Mouse (Mus musculus) olfactory bulb, adult 2 months (tissue): ENCODE measurements around the gene Klhl3. TPM values are rescaled to one million over a fixed set of nuclear protein-coding genes. Genes with fewer than 3 reads are reported as not detected.
A peak's percentile ranks its signal among the peaks of the same experiment; 100 is the strongest.

Experiments used
- H3K27ac ChIP-seq: fragments of 200-500 bp; 2 replicates; pipeline ENCODE4 v1.5.1; 2012; ENCODE audit warnings: low read depth, low read length; ENCODE audit not compliant: insufficient read depth
- H3K4me1 ChIP-seq: fragments of 200-500 bp; 2 replicates; pipeline ENCODE4 v1.6.1; 2012; ENCODE audit warnings: low read length; ENCODE audit not compliant: control insufficient read depth, insufficient read depth
- H3K4me3 ChIP-seq: fragments of 200-500 bp; 2 replicates; pipeline ENCODE4 v1.5.1; 2012; ENCODE audit warnings: mild to moderate bottlenecking, low read depth, low read length, moderate library complexity; ENCODE audit not compliant: insufficient read depth
- CTCF ChIP-seq: fragments of 200-500 bp; IDR thresholded peaks from 2 replicates; pipeline ENCODE4 v1.5.1; 2012; ENCODE audit warnings: low read depth, mild to moderate bottlenecking, low read length, moderate library complexity; ENCODE audit not compliant: insufficient read depth
- POLR2A ChIP-seq: fragments of 200-500 bp; IDR thresholded peaks from 2 replicates; pipeline ENCODE4 v1.6.1; 2012; ENCODE audit warnings: mild to moderate bottlenecking, low read depth, low read length, moderate library complexity; ENCODE audit not compliant: insufficient read depth
- WGBS: fragments of 180-500 bp; shearing (Covaris S2); methylation state at CpG from one replicate; pipeline ENCODE4 v1.1.7; 2018; 5-methylcytosine and 5-hydroxymethylcytosine counted together
- polyA plus RNA-seq: library from polyadenylated mRNA; stranded (reverse); fragments of >200 nt; gene quantifications from 2 replicates; pipeline ENCODE4 v1.2.4, GENCODE M21; 2012; ENCODE audit warnings: low replicate concordance; ENCODE audit not compliant: missing spikeins, insufficient read depth, insufficient read length

The Klhl3 gene
- polyA plus RNA-seq, 1 experiment = not detected

DNA sequence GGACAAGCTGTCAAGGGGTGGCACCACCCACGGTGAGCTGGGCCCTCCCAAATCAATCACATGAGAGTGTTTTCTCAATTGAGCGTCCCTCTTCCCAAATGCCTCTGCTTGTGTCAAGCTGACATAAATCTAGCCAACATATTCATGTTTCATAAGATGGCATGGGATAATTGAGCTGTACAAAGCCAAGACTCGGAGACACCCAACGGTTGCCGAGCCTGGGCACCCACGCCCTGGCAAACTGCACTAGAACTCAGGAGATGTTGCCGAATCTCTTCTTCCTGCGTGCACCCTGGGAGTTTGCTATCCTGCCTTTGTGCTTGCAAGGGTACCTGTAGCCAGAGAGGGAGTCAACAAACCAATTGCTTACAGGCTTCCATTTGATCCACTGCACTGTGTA is 70.1 kb downstream of the Klhl3 start:
- 87% methylated on average over 8 of the region's 8 CpGs for WGBS
- Histone ChIP-seq H3K4me1 (no peaks in the 10 kb centered on the region), H3K4me3 (no peak overlapping the region), H3K27ac (no peak overlapping the region)
- TF ChIP-seq POLR2A (no peak), CTCF (no peak)

- TF ChIP-seq CTCF (no peak), POLR2A (no peak)
- Histone ChIP-seq H3K27ac (no peak overlapping the region), H3K4me3 (no peak overlapping the region), H3K4me1 (peaks cover 5% of the 10 kb centered on the region)
- whole genome bisulfite sequencing = 86% methylated on average over 10 of the region's 10 CpGs
Observed at GRCm38 (mm10) chr13:58040112-58040511, 73.3 kb downstream of the Klhl3 start.

GRCm38 (mm10) chr13:58037506-58037905 is 75.9 kb downstream of the Klhl3 start:
- Histone ChIP-seq H3K4me1 (peaks cover 5% of the 10 kb centered on the region), H3K27ac (no peak overlapping the region), H3K4me3 (no peak overlapping the region)
- WGBS = 77% methylated on average over 8 of the region's 8 CpGs
- TF ChIP-seq POLR2A (no peak), CTCF (no peak)

DNA sequence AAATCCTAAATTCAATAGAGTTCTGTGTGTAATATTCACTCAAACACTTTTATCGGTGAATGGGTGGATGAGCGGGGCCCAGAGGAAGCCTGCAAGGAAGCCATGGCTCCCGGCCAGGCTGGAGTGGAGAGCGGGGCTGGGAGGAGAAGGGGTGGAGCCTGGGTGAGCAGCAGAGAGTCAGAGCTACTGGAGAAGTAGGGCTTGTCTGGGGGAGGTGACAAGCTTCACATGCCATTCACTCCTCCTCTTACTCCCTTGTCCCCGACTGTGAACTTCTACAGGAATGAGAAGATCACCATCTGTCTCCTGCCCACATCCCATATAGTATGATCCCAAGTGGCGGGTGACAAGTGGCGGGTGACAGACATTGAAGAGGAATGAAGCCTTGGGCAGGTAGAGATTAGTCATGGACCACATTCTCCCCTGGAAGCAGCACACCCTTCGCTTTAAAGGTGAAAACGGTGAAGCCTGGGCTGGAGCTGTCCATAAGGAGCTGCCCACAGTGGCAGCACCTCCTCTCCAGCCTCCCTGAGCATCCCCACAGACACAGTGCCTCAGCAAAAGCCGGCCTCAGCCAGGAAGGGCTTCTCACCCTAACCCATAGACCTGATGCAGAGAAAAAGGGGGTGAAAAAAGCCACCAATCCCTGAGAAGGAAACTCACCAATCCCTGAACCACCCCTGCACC is 77.8 kb downstream of the Klhl3 start:
- Histone ChIP-seq H3K27ac (no peak overlapping the region), H3K4me3 (no peak overlapping the region), H3K4me1 (peaks cover 5% of the 10 kb centered on the region)
- TF ChIP-seq CTCF = no peak
- TF ChIP-seq POLR2A = no peak
- 55% methylated on average over 10 of the region's 10 CpGs for WGBS

GRCm38 (mm10) chr13:58034985-58035384 is 78.4 kb downstream of the Klhl3 start:
- 92% methylated on average over 3 of the region's 3 CpGs for WGBS
- Histone ChIP-seq H3K27ac (no peak overlapping the region), H3K4me1 (peaks cover 5% of the 10 kb centered on the region), H3K4me3 (no peak overlapping the region)
- no peak for TF ChIP-seq POLR2A
- no peak for TF ChIP-seq CTCF

- WGBS = 83% methylated on average over 6 of the region's 6 CpGs
- Histone ChIP-seq H3K27ac (no peak overlapping the region), H3K4me3 (no peak overlapping the region), H3K4me1 (peaks cover 5% of the 10 kb centered on the region)
- TF ChIP-seq CTCF = no peak
- TF ChIP-seq POLR2A = no peak
Observed at GRCm38 (mm10) chr13:58034507-58034906, 78.9 kb downstream of the Klhl3 start.

GRCm38 (mm10) chr13:58031755-58032154 is 81.6 kb downstream of the Klhl3 start:
- H3K27ac ChIP-seq = no peak overlapping the region
- H3K4me3 ChIP-seq = no peak overlapping the region
- 52% methylated on average over 6 of the region's 6 CpGs for WGBS
- TF ChIP-seq POLR2A = no peak
- TF ChIP-seq CTCF = peak; percentile 83
- H3K4me1 ChIP-seq = peaks cover 3% of the 10 kb centered on the region

GRCm38 (mm10) chr13:58027115-58027514 is 86.3 kb downstream of the Klhl3 start:
- WGBS = 89% methylated on average over 8 of the region's 8 CpGs
- TF ChIP-seq POLR2A (no peak), CTCF (no peak)
- no peak overlapping the region for H3K27ac ChIP-seq
- H3K4me3 ChIP-seq = no peak overlapping the region
- H3K4me1 ChIP-seq = peaks cover 9% of the 10 kb centered on the region

GRCm38 (mm10) chr13:58025701-58026414 is 87.5 kb downstream of the Klhl3 start:
- Histone ChIP-seq H3K4me3 (no peak overlapping the region), H3K4me1 (peaks cover 9% of the 10 kb centered on the region), H3K27ac (no peak overlapping the region)
- TF ChIP-seq POLR2A (no peak), CTCF (no peak)
- 82% methylated on average over 16 of the region's 16 CpGs for WGBS
